Mouse (Mus musculus) kidney, embryonic 15.5 days (tissue): ENCODE results near the gene Shisal2a. TPM values are rescaled to one million over a fixed set of nuclear protein-coding genes. Genes with fewer than 3 reads are reported as not detected.
"Not testable (repeated sequence)": the region's sequence is repeated elsewhere in the genome, so short reads cannot be mapped to it uniquely, and the experiment has no call there.

Experiments
- ATAC-seq: fragments of 200-750 bp; cut with Nextera tagmentation; replicated peaks from 2 replicates; pipeline ENCODE4 v1.8.0; 2017; ENCODE audit warnings: moderate TSS enrichment; ENCODE audit not compliant: low FRiP score
- H3K27ac ChIP-seq: fragments of 300-500 bp; sonication (generic); 2 replicates; pipeline ENCODE4 v1.5.1; 2015; ENCODE audit warnings: mild to moderate bottlenecking, inconsistent platforms
- H3K27me3 ChIP-seq: fragments of 300-500 bp; sonication (generic); 2 replicates; pipeline ENCODE4 v1.6.1; 2015; ENCODE audit warnings: inconsistent platforms
- H3K36me3 ChIP-seq: fragments of 300-500 bp; sonication (generic); 2 replicates; pipeline ENCODE4 v1.6.1; 2015; ENCODE audit warnings: inconsistent platforms
- H3K4me1 ChIP-seq: fragments of 300-500 bp; sonication (generic); 2 replicates; pipeline ENCODE4 v1.6.1; 2015; ENCODE audit warnings: inconsistent platforms
- H3K4me2 ChIP-seq: fragments of 300-500 bp; sonication (generic); 2 replicates; pipeline ENCODE4 v1.6.1; 2015; ENCODE audit warnings: moderate library complexity, mild to moderate bottlenecking, inconsistent platforms
- H3K4me3 ChIP-seq: fragments of 300-500 bp; sonication (generic); replicated peaks from 2 replicates; pipeline ENCODE4 v1.5.1; 2015; ENCODE audit warnings: mild to moderate bottlenecking, inconsistent platforms
- H3K9ac ChIP-seq: fragments of 300-500 bp; sonication (generic); 2 replicates; pipeline ENCODE4 v1.6.1; 2015; ENCODE audit warnings: mild to moderate bottlenecking, inconsistent platforms
- H3K9me3 ChIP-seq: fragments of 300-500 bp; sonication (generic); replicated peaks from 2 replicates; pipeline ENCODE4 v1.6.1; 2016; ENCODE audit warnings: inconsistent platforms
- WGBS: fragments of 180-500 bp; shearing (Covaris S2); methylation state at CpG from one replicate; pipeline ENCODE4 v1.1.7; 2015; ENCODE audit warnings: mixed read lengths; 5-methylcytosine and 5-hydroxymethylcytosine counted together
- polyA plus RNA-seq: library from polyadenylated mRNA; unstranded; fragments of >200 nt; fragmentation: Nextera tagmentation; extraction: Ambion mirVana; gene quantifications from 2 replicates; pipeline ENCODE4 v1.2.1, GENCODE M21; 2015

The Shisal2a gene
- polyA plus RNA-seq, 1 experiment from 2014 or later = 1.7 TPM

- H3K4me2 ChIP-seq = no peak overlapping the region
- no peak for ATAC-seq
- no peak overlapping the region for H3K9ac ChIP-seq
- no peak overlapping the region for H3K27ac ChIP-seq
- H3K27me3 ChIP-seq = no peaks in the 10 kb centered on the region
- H3K4me1 ChIP-seq = peaks cover 5% of the 10 kb centered on the region; the same call in 1 of the 2 replicates
- no peaks in the 10 kb centered on the region for H3K36me3 ChIP-seq
- H3K4me3 ChIP-seq = no peak overlapping the region
- WGBS = 92% methylated on average over 3 of the region's 3 CpGs
- H3K9me3 ChIP-seq = no peaks in the 10 kb centered on the region
Observed at GRCm38 (mm10) chr4:108371421-108371820, 11.7 kb downstream of the Shisal2a start.

GRCm38 (mm10) chr4:108370409-108370808, 12.7 kb downstream of the Shisal2a start:
- Histone ChIP-seq H3K4me1 (peaks cover 5% of the 10 kb centered on the region; the same call in 1 of the 2 replicates), H3K4me2 (no peak overlapping the region), H3K27me3 (no peaks in the 10 kb centered on the region), H3K4me3 (no peak overlapping the region), H3K36me3 (no peaks in the 10 kb centered on the region), H3K9me3 (no peaks in the 10 kb centered on the region), H3K27ac (no peak overlapping the region), H3K9ac (no peak overlapping the region)
- ATAC-seq = no peak
- 74% methylated on average over 4 of the region's 4 CpGs for WGBS

- peaks cover 6% of the 10 kb centered on the region for H3K4me1 ChIP-seq
- no peaks in the 10 kb centered on the region for H3K27me3 ChIP-seq
- no peak overlapping the region for H3K27ac ChIP-seq
- no peak overlapping the region for H3K9ac ChIP-seq
- no peak overlapping the region for H3K4me2 ChIP-seq
- H3K36me3 ChIP-seq = no peaks in the 10 kb centered on the region
- 16% methylated on average over 5 of the region's 5 CpGs for WGBS
- H3K4me3 ChIP-seq = no peak overlapping the region
- no peaks in the 10 kb centered on the region for H3K9me3 ChIP-seq
- ATAC-seq = no peak; the same call in 1 of the 2 replicates
Observed at GRCm38 (mm10) chr4:108369254-108369653, 13.9 kb downstream of the Shisal2a start.

GRCm38 (mm10) chr4:108364111-108364476, 19.1 kb downstream of the Shisal2a start:
- Histone ChIP-seq H3K9ac (no peak overlapping the region), H3K27ac (peak overlapping the region; percentile 92), H3K4me3 (no peak overlapping the region), H3K4me2 (no peak overlapping the region), H3K27me3 (no peaks in the 10 kb centered on the region), H3K4me1 (peaks cover 55% of the 10 kb centered on the region), H3K36me3 (no peaks in the 10 kb centered on the region), H3K9me3 (no peaks in the 10 kb centered on the region)
- no peak for ATAC-seq
- WGBS = 13% methylated on average over 5 of the region's 5 CpGs

- Histone ChIP-seq H3K4me2 (peak overlapping the region; percentile 47), H3K27me3 (no peaks in the 10 kb centered on the region), H3K9ac (0 out of 2 replicates have a peak overlapping the region, but pooled peaks have one; percentile 18), H3K4me1 (peaks cover 58% of the 10 kb centered on the region), H3K36me3 (no peaks in the 10 kb centered on the region), H3K9me3 (no peaks in the 10 kb centered on the region), H3K4me3 (no peak overlapping the region; the same call in 1 of the 2 replicates), H3K27ac (peak overlapping the region; percentile 92)
- ATAC-seq = peak; percentile 9; the same call in 1 of the 2 replicates
- WGBS = 19% methylated on average over 7 of the region's 7 CpGs
Observed at GRCm38 (mm10) chr4:108363355-108364110, 19.6 kb downstream of the Shisal2a start.

- Histone ChIP-seq H3K27ac (peak overlapping the region; percentile 92), H3K36me3 (no peaks in the 10 kb centered on the region), H3K9ac (0 out of 2 replicates have a peak overlapping the region, but pooled peaks have one; percentile 18), H3K4me2 (peak overlapping the region; percentile 47), H3K4me3 (no peak overlapping the region; the same call in 1 of the 2 replicates), H3K4me1 (peaks cover 65% of the 10 kb centered on the region), H3K9me3 (no peaks in the 10 kb centered on the region), H3K27me3 (no peaks in the 10 kb centered on the region)
- ATAC-seq = peak; percentile 87
- WGBS = 5% methylated on average over 18 of the region's 18 CpGs
Observed at GRCm38 (mm10) chr4:108362321-108363261, 20.6 kb downstream of the Shisal2a start.

- no peaks in the 10 kb centered on the region for H3K9me3 ChIP-seq
- no peaks in the 10 kb centered on the region for H3K27me3 ChIP-seq
- ATAC-seq = peak; percentile 55
- peak overlapping the region; percentile 92 for H3K27ac ChIP-seq
- H3K4me2 ChIP-seq = peak overlapping the region; percentile 54
- no peaks in the 10 kb centered on the region for H3K36me3 ChIP-seq
- H3K4me1 ChIP-seq = peaks cover 74% of the 10 kb centered on the region
- WGBS = 7% methylated on average over 28 of the region's 28 CpGs
- peak overlapping the region; percentile 2; the same call in 1 of the 2 replicates for H3K9ac ChIP-seq
- peak overlapping the region; percentile 29 for H3K4me3 ChIP-seq
Observed at GRCm38 (mm10) chr4:108360136-108361055, 22.8 kb downstream of the Shisal2a start.

GRCm38 (mm10) chr4:108358498-108358897, 24.7 kb downstream of the Shisal2a start:
- H3K36me3 ChIP-seq = no peaks in the 10 kb centered on the region
- H3K4me2 ChIP-seq = no peak overlapping the region
- H3K27me3 ChIP-seq = no peaks in the 10 kb centered on the region
- no peak overlapping the region for H3K4me3 ChIP-seq
- no peak overlapping the region for H3K9ac ChIP-seq
- H3K27ac ChIP-seq = no peak overlapping the region
- no peaks in the 10 kb centered on the region for H3K9me3 ChIP-seq
- peaks cover 77% of the 10 kb centered on the region for H3K4me1 ChIP-seq
- 37% methylated on average over 4 of the region's 4 CpGs for WGBS
- no peak for ATAC-seq

- Histone ChIP-seq H3K9ac (no peak overlapping the region), H3K9me3 (no peaks in the 10 kb centered on the region), H3K4me1 (peaks cover 67% of the 10 kb centered on the region), H3K27ac (no peak overlapping the region), H3K27me3 (no peaks in the 10 kb centered on the region), H3K36me3 (no peaks in the 10 kb centered on the region), H3K4me3 (no peak overlapping the region), H3K4me2 (no peak overlapping the region)
- no peak for ATAC-seq
- WGBS = 61% methylated on average over 8 of the region's 8 CpGs
Observed at GRCm38 (mm10) chr4:108357458-108357857, 25.7 kb downstream of the Shisal2a start.

GRCm38 (mm10) chr4:108353591-108353990, 29.6 kb downstream of the Shisal2a start:
- ATAC-seq, H3K4me3 ChIP-seq, H3K9me3 ChIP-seq, H3K27me3 ChIP-seq, H3K4me2 ChIP-seq, H3K9ac ChIP-seq, H3K36me3 ChIP-seq, H3K27ac ChIP-seq: not testable (repeated sequence)
- peaks cover 56% of the 10 kb centered on the region for H3K4me1 ChIP-seq

GRCm38 (mm10) chr4:108350819-108351218, 32.3 kb downstream of the Shisal2a start:
- H3K27me3 ChIP-seq = no peaks in the 10 kb centered on the region

More at GRCm38 (mm10) chr4:108350819-108351218, 32.3 kb downstream of the Shisal2a start:
- Histone ChIP-seq H3K4me3 (no peak overlapping the region), H3K9ac (no peak overlapping the region), H3K9me3 (no peaks in the 10 kb centered on the region), H3K36me3 (no peaks in the 10 kb centered on the region), H3K27ac (peak overlapping the region; percentile 87), H3K4me2 (0 out of 2 replicates have a peak overlapping the region, but pooled peaks have one; percentile 21), H3K4me1 (peaks cover 59% of the 10 kb centered on the region)
- 4% methylated on average over 8 of the region's 8 CpGs for WGBS
- ATAC-seq = peak; percentile 88
